Mouse (Mus musculus) G1E (cell line): ENCODE results near the gene Dcst2.

Experiments
- CTCF ChIP-seq: IDR thresholded peaks from 2 replicates; pipeline ENCODE4 v1.5.1; 2012; ENCODE audit warnings: low read depth, low read length, inconsistent platforms, mixed read lengths
- GATA1 ChIP-seq: IDR thresholded peaks from 2 replicates; pipeline ENCODE4 v1.6.1; 2012; ENCODE audit warnings: borderline replicate concordance, low read length, inconsistent platforms, mixed read lengths
- GATA2 ChIP-seq: IDR thresholded peaks from 2 replicates; pipeline ENCODE4 v1.6.1; 2012; ENCODE audit warnings: low read depth, low read length, inconsistent platforms, borderline replicate concordance
- POLR2AphosphoS5 ChIP-seq: IDR thresholded peaks from 2 replicates; pipeline ENCODE4 v1.6.1; 2012; ENCODE audit warnings: low read depth, low read length, inconsistent platforms; ENCODE audit not compliant: insufficient replicate concordance
- TAL1 ChIP-seq: conservative IDR thresholded peaks from 2 replicates; pipeline ENCODE4 v1.6.1; 2012; ENCODE audit warnings: low read depth, low read length, inconsistent platforms, mixed read lengths

DNA sequence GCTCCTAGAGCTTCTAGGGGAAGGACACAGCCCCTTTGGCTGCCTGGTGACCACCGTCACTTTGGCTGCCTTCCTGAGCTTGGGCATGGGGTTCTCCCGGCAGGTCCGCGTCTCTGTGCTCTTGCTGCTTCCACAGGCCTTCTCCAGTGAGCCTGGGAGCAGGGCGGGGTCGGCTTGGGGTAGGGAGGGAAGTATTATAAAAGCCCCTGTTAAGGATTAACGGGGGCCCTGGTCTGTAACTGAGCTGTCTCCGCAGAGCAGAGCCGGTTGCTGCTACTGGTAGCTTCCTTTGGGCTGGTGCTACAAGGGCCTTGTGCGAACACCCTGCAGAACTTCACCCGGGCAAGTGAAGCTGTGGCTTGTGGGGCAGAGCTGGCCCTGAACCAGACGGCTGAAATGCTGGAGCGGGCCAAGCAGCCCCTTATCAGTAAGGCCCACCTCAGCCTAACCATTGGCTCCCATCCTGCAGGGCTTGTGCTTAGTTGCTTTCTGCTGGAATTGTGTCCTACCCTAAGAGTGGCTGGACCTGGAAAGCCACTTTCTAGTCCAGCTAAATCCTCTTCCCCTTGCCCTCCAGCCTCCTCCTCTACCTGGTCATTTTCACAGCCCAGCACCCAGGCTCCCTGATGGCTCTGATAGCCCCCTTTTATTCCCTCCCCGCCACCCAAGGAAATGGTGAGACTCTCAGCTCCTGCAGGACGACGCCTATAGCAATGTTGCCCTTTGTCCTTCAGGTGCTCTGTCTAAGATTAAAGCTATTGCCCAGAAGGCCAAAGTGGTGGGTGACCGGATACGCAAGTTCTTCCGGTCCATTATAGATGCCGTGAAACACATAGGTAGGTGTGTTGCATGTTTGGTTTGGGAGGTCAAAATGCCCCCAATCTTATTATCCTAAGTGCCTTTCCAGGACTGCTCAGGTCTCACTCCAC is 4.0 kb downstream of the Dcst2 start:
- TF ChIP-seq CTCF, result no peak
- TF ChIP-seq POLR2AphosphoS5, result no peak
- TF ChIP-seq GATA2, result no peak
- TF ChIP-seq GATA1, result no peak
- no peak for TF ChIP-seq TAL1
